Mouse (Mus musculus) neural tube, embryonic 12.5 days (tissue): Measurements from ENCODE around the gene Rbms1. TPM values are rescaled to one million over a fixed set of nuclear protein-coding genes. Genes with fewer than 3 reads are reported as not detected.

Experiments
- ATAC-seq: fragments of 200-750 bp; cut with Nextera tagmentation; 2 replicates; pipeline ENCODE4 v1.8.0; 2017; ENCODE audit warnings: low read depth, mild to moderate bottlenecking, moderate TSS enrichment, moderate library complexity; ENCODE audit not compliant: low FRiP score
- H3K27ac ChIP-seq: fragments of 300-500 bp; sonication (generic); 2 replicates; pipeline ENCODE4 v1.5.1; 2016
- H3K27me3 ChIP-seq: fragments of 300-500 bp; sonication (generic); replicated peaks from 2 replicates; pipeline ENCODE4 v1.6.1; 2016; ENCODE audit warnings: mild to moderate bottlenecking
- H3K36me3 ChIP-seq: fragments of 300-500 bp; sonication (generic); 2 replicates; pipeline ENCODE4 v1.6.1; 2016; ENCODE audit warnings: mild to moderate bottlenecking
- H3K4me1 ChIP-seq: fragments of 300-500 bp; sonication (generic); 2 replicates; pipeline ENCODE4 v1.6.1; 2016
- H3K4me2 ChIP-seq: fragments of 300-500 bp; sonication (generic); replicated peaks from 2 replicates; pipeline ENCODE4 v1.6.1; 2016; ENCODE audit warnings: mild to moderate bottlenecking
- H3K4me3 ChIP-seq: fragments of 300-500 bp; sonication (generic); 2 replicates; pipeline ENCODE4 v1.5.1; 2016
- H3K9ac ChIP-seq: fragments of 300-500 bp; sonication (generic); 2 replicates; pipeline ENCODE4 v1.6.1; 2016; ENCODE audit warnings: mild to moderate bottlenecking
- H3K9me3 ChIP-seq: fragments of 300-500 bp; sonication (generic); 2 replicates; pipeline ENCODE4 v1.6.1; 2016; ENCODE audit warnings: mild to moderate bottlenecking
- WGBS: fragments of 180-500 bp; shearing (Covaris S2); methylation state at CpG from one replicate; pipeline ENCODE4 v1.1.7; 2016; 5-methylcytosine and 5-hydroxymethylcytosine counted together
- polyA plus RNA-seq: library from polyadenylated mRNA; unstranded; fragments of >200 nt; fragmentation: Nextera tagmentation; extraction: Ambion mirVana; gene quantifications from 2 replicates; pipeline ENCODE4 v1.2.1, GENCODE M21; 2016

The Rbms1 gene
- 74.9 and 79.3 TPM in 2 replicates for polyA plus RNA-seq

- Histone ChIP-seq H3K27me3 (no peaks in the 10 kb centered on the region), H3K4me1 (peaks cover 10% of the 10 kb centered on the region; the same call in 1 of the 2 replicates), H3K4me3 (peak within 1 kb of the TSS; percentile 73), H3K4me2 (peak within 1 kb of the TSS; percentile 91), H3K27ac (peak within 1 kb of the TSS; percentile 75), H3K9me3 (no peaks in the 10 kb centered on the region), H3K9ac (peak within 1 kb of the TSS; percentile 79), H3K36me3 (no peaks in the 10 kb centered on the region)
- under 1% methylated on average over 49 of the region's 51 CpGs for whole genome bisulfite sequencing
- ATAC-seq = peak; percentile 86
Observed at GRCm38 (mm10) chr2:60962671-60963421, at the start of gene Rbms1. TSS of gene Rbms1 (minus strand) at chr2:60963192.

- Histone ChIP-seq H3K36me3 (no peaks in the 10 kb centered on the region), H3K9ac (no peak overlapping the region), H3K4me3 (no peak overlapping the region), H3K27me3 (no peaks in the 10 kb centered on the region), H3K4me2 (no peak overlapping the region), H3K9me3 (no peaks in the 10 kb centered on the region), H3K4me1 (no peaks in the 10 kb centered on the region), H3K27ac (no peak overlapping the region)
- WGBS = 62% methylated on average over 3 of the region's 3 CpGs
- peak; percentile 66; the same call in 1 of the 2 replicates for ATAC-seq
Observed at GRCm38 (mm10) chr2:61012249-61012828, 49.3 kb upstream of the Rbms1 start.

GRCm38 (mm10) chr2:60986286-60986685 is 23.3 kb upstream of the Rbms1 start:
- ATAC-seq = no peak
- Histone ChIP-seq H3K27me3 (no peaks in the 10 kb centered on the region), H3K36me3 (no peaks in the 10 kb centered on the region), H3K4me2 (no peak overlapping the region), H3K27ac (no peak overlapping the region), H3K9ac (no peak overlapping the region), H3K9me3 (no peaks in the 10 kb centered on the region), H3K4me3 (no peak overlapping the region), H3K4me1 (no peaks in the 10 kb centered on the region)
- WGBS = 77% methylated on average over 5 of the region's 5 CpGs

- no peak overlapping the region for H3K4me3 ChIP-seq
- no peaks in the 10 kb centered on the region for H3K27me3 ChIP-seq
- 61% methylated on average over 4 of the region's 4 CpGs for whole genome bisulfite sequencing
- H3K4me2 ChIP-seq = no peak overlapping the region
- H3K9me3 ChIP-seq = no peaks in the 10 kb centered on the region
- no peak overlapping the region for H3K27ac ChIP-seq
- H3K36me3 ChIP-seq = no peaks in the 10 kb centered on the region
- H3K9ac ChIP-seq = no peak overlapping the region
- no peak for ATAC-seq
- H3K4me1 ChIP-seq = no peaks in the 10 kb centered on the region
Observed at GRCm38 (mm10) chr2:60978538-60979313, 15.7 kb upstream of the Rbms1 start.

GRCm38 (mm10) chr2:60972189-60972814 is 9.3 kb upstream of the Rbms1 start:
- ATAC-seq = no peak
- H3K4me1 ChIP-seq = no peaks in the 10 kb centered on the region
- no peaks in the 10 kb centered on the region for H3K27me3 ChIP-seq
- 81% methylated on average over 7 of the region's 7 CpGs for whole genome bisulfite sequencing
- no peaks in the 10 kb centered on the region for H3K36me3 ChIP-seq
- no peak overlapping the region for H3K27ac ChIP-seq
- H3K9ac ChIP-seq = no peak overlapping the region
- no peak overlapping the region for H3K4me2 ChIP-seq
- H3K4me3 ChIP-seq = no peak overlapping the region
- no peaks in the 10 kb centered on the region for H3K9me3 ChIP-seq

- no peaks in the 10 kb centered on the region for H3K27me3 ChIP-seq
- 13% methylated on average over 5 of the region's 5 CpGs for WGBS
- H3K27ac ChIP-seq = 0 out of 2 replicates have a peak overlapping the region, but pooled peaks have one; percentile 75
- H3K9me3 ChIP-seq = no peaks in the 10 kb centered on the region
- peaks cover 10% of the 10 kb centered on the region; the same call in 1 of the 2 replicates for H3K4me1 ChIP-seq
- H3K9ac ChIP-seq = peak overlapping the region; percentile 79; the same call in 1 of the 2 replicates
- no peaks in the 10 kb centered on the region for H3K36me3 ChIP-seq
- peak overlapping the region; percentile 91 for H3K4me2 ChIP-seq
- peak overlapping the region; percentile 73 for H3K4me3 ChIP-seq
- ATAC-seq = no peak
Observed at GRCm38 (mm10) chr2:60963616-60964015, 624 bp upstream of the Rbms1 start.

- WGBS = under 1% methylated on average over 57 of the region's 64 CpGs
- peak overlapping the region; percentile 79 for H3K9ac ChIP-seq
Observed at GRCm38 (mm10) chr2:60962001-60962670, 856 bp downstream of the Rbms1 start.

GRCm38 (mm10) chr2:60961281-60961680 is 1.7 kb downstream of the Rbms1 start:
- no peak overlapping the region for H3K27ac ChIP-seq

More at GRCm38 (mm10) chr2:60962001-60962670, 856 bp downstream of the Rbms1 start:
- Histone ChIP-seq H3K4me2 (peak overlapping the region; percentile 91), H3K4me1 (peaks cover 10% of the 10 kb centered on the region; the same call in 1 of the 2 replicates), H3K27ac (peak overlapping the region; percentile 75), H3K9me3 (no peaks in the 10 kb centered on the region), H3K36me3 (no peaks in the 10 kb centered on the region), H3K4me3 (peak overlapping the region; percentile 73), H3K27me3 (no peaks in the 10 kb centered on the region)
- peak; percentile 88 for ATAC-seq

GRCm38 (mm10) chr2:60948241-60948640 is 14.8 kb downstream of the Rbms1 start:
- 68% methylated on average over 3 of the region's 3 CpGs for WGBS
- no peak overlapping the region for H3K27ac ChIP-seq
- no peaks in the 10 kb centered on the region for H3K27me3 ChIP-seq
- H3K4me1 ChIP-seq = no peaks in the 10 kb centered on the region
- no peak overlapping the region for H3K4me3 ChIP-seq
- H3K4me2 ChIP-seq = no peak overlapping the region
- H3K9me3 ChIP-seq = no peaks in the 10 kb centered on the region
- H3K9ac ChIP-seq = no peak overlapping the region
- no peaks in the 10 kb centered on the region for H3K36me3 ChIP-seq
- no peak for ATAC-seq

More at GRCm38 (mm10) chr2:60961281-60961680, 1.7 kb downstream of the Rbms1 start:
- no peaks in the 10 kb centered on the region for H3K9me3 ChIP-seq
- WGBS = 40% methylated on average over 5 of the region's 5 CpGs
- peak overlapping the region; percentile 73 for H3K4me3 ChIP-seq
- ATAC-seq = no peak
- peak overlapping the region; percentile 79; the same call in 1 of the 2 replicates for H3K9ac ChIP-seq
- H3K27me3 ChIP-seq = no peaks in the 10 kb centered on the region
- peak overlapping the region; percentile 91 for H3K4me2 ChIP-seq
- no peaks in the 10 kb centered on the region for H3K36me3 ChIP-seq
- H3K4me1 ChIP-seq = peaks cover 10% of the 10 kb centered on the region; the same call in 1 of the 2 replicates

GRCm38 (mm10) chr2:60947817-60948216 is 15.2 kb downstream of the Rbms1 start:
- 87% methylated on average over 4 of the region's 4 CpGs for WGBS
- H3K36me3 ChIP-seq = no peaks in the 10 kb centered on the region
- H3K4me1 ChIP-seq = no peaks in the 10 kb centered on the region
- no peaks in the 10 kb centered on the region for H3K27me3 ChIP-seq
- H3K4me3 ChIP-seq = no peak overlapping the region
- no peak overlapping the region for H3K4me2 ChIP-seq
- no peak for ATAC-seq
- no peak overlapping the region for H3K27ac ChIP-seq
- H3K9me3 ChIP-seq = no peaks in the 10 kb centered on the region
- H3K9ac ChIP-seq = no peak overlapping the region

GRCm38 (mm10) chr2:60940454-60940961 is 22.5 kb downstream of the Rbms1 start:
- ATAC-seq = no peak
- WGBS = 69% methylated on average over 8 of the region's 8 CpGs

More at GRCm38 (mm10) chr2:60940454-60940961, 22.5 kb downstream of the Rbms1 start:
- Histone ChIP-seq H3K4me2 (no peak overlapping the region), H3K9ac (no peak overlapping the region), H3K9me3 (no peaks in the 10 kb centered on the region), H3K36me3 (no peaks in the 10 kb centered on the region), H3K4me1 (no peaks in the 10 kb centered on the region), H3K4me3 (no peak overlapping the region), H3K27ac (no peak overlapping the region), H3K27me3 (no peaks in the 10 kb centered on the region)
